Mouse (Mus musculus) layer of hippocampus, postnatal 25 days (tissue): ENCODE measurements around the gene Duox1. TPM values are rescaled to one million over a fixed set of nuclear protein-coding genes. Genes with fewer than 3 reads are reported as not detected.
A peak's percentile ranks its signal among the peaks of the same experiment; 100 is the strongest.
"Not testable (repeated sequence)": the region's sequence is repeated elsewhere in the genome, so short reads cannot be mapped to it uniquely, and the experiment has no call there.

Experiments
- DNase-seq, 2 experiments: peaks; one replicate each; pipeline ENCODE4 v3.0.0; 2022; ENCODE audit warnings: mixed read lengths in 2 of 2, low spot score in 1 of 2; ENCODE audit errors: extremely low spot score in 1 of 2
- total RNA-seq, 2 experiments: library from RNA; stranded (reverse); gene quantifications; 2 replicates each; pipeline ENCODE4 v1.2.3; 2021

The Duox1 gene
- total RNA-seq, 2 experiments from 2014 or later, result not detected

DNA sequence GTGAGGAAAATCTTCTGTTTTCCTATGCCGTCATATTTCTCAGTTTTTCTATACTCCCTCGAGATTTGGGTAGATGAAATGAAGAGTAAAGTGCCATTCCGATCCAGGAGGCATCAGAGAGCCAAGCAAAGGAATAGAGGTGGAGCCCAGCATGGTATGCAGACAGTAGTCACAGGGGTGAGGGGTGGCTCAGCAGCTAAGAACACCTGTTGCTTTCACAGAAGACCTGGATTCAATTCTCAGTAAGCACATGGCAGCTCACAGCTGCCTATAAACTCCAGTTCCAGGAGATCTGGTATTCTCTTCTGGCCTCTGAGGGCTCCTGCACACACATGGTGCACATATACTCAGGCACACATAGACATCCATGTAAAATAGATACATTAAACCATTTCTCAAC, 56.6 kb downstream of the Duox1 start:
- DNase-seq, result no peak

DNA sequence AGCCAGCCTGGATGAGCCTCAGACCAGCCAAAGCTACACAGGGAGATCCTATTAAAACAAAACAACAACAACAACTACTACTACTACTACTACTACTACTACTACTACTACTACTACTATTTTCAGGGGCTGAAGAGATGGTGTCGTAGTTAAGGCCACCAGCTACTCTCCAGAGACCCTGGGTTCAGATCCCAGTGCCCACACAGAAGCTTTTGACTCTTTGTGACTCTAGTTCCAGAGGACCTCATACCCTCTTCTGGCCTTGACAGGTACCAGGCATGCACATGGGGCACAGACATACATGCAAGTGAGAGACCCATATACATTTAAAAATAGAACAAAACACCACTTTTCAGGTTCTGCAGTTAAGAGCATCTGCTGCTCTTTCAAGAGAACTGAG, 57.1 kb downstream of the Duox1 start:
- no peak for DNase-seq

DNA sequence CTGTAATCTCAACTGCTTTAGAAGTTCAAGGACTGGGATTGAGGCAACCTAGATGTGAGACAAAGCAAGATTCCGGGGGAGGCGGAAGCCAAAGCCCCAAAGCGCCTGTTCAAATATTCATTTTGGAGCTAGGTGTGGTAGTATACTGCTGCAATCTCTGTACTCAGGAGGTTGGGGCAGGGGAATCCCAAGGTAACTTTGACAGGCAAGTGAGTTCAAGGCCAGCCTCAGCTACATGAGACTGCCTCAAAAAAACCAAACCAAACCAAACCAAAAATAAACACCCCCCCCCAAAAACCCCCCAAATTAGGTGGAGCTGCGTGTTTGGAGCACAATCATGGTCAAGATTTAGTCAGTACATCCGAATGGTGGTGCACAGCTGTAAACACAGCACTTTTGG, 58.5 kb downstream of the Duox1 start:
- DNase-seq, result no peak

DNA sequence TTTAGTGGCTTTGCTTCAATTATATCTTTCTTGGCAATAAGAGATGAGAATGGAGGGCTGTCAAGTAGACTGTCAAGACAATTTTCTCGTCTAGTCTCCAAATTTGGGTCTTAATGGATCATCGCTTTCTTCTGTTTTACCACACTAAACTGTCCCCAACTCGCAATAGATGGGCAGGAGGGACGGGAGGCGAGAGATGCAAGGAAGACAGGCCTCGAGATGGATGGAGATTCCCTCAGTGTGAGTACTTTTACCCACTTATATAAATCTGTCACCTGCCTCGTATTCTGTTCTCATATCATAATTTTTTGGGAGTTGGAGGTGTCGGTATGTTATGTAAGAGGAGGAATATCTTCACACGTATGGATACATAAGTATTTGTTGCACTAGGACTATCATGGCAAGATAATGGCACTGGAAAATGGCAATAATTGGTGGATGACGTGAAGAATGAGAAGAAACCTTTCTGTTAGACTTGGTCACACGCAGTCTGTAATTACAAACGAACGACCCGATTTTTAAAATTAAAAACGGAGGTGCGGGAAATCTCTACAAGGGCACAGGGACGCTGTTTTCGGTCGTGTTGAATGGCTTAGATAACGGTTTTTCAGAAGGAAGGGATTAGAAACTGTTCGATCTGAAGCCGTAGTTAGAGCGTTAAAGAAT, 59.3 kb downstream of the Duox1 start:
- DNase-seq, result no peak

DNA sequence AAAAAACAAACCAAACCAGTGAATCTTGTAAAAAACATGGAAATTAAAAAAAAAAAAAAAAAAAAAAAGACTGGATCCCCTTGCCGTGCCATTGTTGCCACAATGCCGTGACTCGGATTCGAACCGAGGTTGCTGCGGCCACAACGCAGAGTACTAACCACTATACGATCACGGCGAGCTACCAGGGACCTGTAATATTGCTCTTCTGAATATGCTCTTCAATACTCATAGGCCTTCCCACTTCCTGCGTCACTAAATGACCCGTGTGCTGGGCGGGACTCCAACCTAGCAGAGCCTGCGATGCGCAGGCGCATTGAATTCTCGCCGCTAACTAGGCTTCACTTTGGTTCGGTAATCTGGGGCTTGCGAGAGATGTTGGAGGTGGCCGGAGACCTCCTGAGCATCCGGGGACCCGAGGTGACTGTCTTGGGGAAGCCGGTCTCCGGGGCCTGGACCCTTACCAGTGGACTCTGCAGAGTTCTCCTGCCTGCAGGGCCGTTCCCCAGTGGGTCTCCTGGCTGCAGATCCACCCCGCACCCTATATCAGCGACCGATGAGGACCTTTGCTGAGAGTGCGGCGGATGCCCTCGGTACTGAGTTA, 60.0 kb downstream of the Duox1 start:
- peak; percentile 94 to 95 for DNase-seq

DNA sequence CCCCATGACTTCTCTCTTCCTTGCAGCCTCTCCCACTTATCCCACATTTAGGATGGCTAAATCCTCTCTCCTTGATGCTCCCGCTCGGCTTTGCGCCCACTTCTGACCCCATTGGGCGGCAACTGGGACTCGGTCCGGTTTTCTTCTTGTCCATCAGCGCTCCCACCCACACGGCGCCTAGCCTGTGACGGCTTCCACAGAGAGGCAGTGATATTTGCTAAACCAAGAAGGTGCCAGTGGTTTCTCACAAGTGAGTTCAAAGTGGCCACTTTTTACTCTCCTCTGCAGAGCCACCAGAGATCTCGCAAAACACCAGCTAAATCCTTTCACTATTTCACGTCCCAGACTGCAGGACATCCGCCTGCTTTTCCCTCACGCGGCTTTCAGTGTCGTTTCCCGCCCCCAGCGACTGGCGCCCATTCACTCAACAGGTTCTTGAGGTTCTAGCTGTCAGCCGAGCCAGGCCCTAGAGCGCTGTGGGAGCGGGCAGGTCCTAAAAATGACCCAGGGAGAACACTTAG, 60.6 kb downstream of the Duox1 start:
- DNase-seq, result peak in 1 of 2 experiments; percentile 33

DNA sequence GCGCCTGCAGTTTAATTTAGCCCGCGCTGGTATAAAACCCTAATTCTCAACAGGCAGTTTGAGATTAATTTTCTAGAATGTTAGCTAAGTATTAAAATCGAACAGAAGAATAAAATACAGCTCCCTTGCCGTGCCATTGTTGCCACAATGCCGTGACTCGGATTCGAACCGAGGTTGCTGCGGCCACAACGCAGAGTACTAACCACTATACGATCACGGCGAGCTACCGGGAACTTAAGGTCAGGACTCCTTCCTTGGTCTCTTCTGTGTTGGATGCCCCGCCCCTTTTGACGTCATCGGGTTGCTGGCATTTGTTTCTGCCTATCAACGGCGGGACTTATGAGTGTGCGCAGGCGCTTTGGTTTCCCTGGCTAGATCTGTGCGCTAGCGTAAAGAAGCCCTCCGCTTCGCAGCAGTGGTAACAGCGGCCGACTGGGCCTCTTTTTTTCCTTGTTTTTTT, 61.8 kb downstream of the Duox1 start:
- peak; percentile 97 to 99 for DNase-seq

DNA sequence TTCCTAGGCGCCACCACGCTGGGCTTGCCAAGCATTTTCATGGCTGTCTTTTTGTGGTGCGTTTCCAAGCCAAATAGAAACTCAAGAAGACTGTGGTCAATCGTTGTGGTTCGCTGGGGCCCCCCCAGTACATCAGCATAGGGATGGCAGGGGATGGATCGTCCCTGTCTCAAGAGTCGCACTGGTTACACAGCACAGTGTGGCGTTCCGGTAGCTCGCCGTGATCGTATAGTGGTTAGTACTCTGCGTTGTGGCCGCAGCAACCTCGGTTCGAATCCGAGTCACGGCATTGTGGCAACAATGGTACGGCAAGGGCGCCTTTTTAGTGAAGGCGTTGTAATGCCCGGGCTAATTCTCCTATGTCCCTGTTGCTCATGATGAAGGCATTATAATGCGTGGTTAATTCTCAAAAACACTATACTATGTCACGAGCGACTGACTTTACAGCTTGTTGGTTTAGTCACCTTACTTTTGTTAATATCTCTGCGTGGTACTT, 62.3 kb downstream of the Duox1 start:
- DNase-seq, result peak; percentile 64 to 67

DNA sequence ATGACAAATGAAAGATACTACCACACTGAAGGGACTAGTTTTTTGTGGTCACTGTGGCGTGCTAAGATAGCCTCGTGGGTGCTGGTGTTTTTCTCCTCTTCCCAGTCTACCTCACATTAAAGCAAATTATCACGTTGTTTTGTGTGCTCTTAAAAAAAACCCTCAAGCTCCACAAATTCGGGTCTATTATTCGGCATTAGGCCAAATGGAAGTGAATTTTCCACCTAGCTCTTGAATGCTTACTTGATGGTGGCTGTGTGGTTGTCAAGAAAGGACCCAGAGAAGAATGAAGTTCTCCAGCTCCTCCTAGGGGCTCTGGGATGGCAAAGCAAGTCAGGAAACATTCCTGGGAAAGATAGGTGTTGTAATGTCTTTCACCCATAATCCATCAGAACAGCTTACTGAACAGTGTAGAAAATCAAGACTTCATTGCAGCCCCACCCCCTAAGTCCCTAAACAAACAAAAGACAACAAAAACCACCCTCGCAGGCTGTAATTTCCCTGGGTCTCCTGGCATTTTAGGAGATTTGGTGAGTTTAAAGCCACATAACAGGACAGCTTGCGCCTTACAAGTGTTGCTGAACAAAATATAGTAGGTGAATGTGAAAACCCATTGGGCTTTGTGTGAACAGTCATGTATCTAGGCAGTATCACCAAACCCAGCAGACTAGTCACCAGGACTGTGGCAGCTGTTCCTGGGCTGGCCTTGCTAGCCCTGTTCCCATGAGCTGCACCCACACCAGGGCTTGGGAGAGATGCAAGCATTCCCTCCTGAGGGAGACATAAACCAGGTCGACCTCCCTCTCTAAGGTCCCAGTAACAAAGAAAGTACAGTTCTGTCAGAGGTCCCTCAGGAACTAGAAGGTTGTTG, 63.2 kb downstream of the Duox1 start:
- DNase-seq, result no peak

DNA sequence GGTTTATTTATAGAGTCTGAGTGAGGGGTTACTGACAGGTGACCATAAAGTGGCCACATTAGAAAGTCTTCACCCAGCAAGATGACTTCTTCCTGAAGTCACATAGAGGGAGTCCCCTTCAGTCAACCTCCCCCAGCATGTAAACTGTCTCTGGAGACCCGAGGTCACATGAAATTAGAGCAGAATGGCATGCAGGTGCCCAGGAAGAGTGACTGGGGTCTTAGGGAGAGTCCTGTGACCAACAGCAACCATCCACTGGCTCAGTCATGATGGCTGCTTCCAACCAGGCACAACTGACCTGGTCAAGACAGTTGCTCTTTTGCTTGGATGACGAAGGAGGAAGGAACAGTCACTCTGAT, 63.8 kb downstream of the Duox1 start:
- no peak for DNase-seq

DNA sequence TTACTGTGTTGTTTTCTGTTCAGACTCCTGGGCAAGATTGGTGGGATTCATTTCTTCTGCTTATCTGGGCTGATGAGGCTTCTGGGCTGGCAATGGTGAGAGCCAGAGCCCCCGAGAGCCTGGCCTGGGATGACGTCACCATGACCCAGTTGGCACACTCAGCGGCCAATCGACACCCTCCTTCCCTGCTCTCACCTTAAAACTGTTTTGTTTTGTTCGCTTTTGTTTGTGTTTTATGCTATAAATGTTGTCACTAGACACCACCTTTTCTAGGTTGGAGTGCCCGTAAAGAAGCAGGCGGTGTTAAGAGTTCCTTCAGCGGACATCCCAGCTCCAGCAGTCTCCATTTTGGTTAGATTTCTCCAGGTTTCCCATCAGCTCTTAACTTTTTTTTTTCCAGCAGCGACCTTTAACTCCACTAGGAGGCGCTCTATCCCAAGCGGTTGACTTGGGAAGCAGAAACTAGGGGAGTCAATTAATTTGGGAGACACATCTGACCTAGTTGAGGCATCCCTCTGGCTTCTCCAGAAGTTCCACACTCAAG, 65.4 kb downstream of the Duox1 start:
- peak; percentile 44 to 58 for DNase-seq

DNA sequence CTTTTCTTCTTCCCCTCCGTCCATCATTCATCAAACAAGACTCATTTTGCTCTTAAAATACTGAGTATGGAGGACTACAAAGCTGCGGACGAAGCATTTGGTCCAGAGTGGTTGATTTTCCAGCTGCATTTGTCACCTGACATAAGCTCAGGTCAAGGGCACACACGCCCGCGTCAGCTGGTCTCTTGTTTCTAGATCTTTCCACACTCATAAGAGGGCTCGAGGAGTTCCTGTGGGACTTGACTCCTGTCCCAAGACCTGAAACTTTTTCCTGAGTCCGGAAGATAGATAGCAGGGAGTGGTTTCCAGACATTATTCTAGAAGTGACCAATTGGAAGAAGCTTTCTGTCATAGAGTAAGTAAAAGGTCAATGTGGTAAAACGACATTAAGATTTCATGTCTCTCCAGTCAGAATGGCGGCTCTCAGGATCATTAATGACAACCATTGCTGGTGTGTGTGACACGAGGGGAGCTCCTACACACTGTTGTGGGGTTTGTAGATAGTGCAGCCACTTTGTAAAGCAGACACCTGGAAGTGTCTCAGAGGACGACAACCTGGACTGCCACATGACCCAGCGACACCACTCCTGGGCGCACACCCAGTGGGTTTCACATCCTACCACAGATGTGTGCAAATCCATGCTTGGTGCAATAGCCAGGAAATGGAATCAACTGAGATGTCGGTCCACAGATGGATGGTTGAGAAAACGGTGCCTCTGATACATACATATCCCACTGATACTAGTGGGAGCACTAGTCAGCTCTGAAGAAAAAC, 66.0 kb downstream of the Duox1 start:
- no peak for DNase-seq

DNA sequence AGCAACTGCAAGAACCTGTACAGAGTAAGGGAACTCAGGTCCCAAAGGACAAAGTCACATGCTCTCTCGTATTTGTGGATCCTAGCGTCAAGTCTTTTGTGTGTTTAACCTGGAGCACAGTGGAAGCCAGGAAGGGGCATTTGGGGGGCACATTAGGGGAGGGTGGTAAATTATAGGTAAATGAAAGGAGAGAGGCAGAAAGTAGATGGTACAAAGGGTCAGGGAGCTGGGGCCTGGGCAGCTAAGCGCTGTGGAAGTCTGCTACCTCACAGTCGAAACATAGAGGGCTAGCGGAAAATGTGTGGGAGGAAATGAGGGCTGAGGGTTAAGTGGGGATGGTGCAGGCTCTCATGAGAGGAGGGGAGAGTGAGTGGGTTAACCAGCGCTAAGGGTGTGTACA, 66.6 kb downstream of the Duox1 start:
- DNase-seq, result no peak

DNA sequence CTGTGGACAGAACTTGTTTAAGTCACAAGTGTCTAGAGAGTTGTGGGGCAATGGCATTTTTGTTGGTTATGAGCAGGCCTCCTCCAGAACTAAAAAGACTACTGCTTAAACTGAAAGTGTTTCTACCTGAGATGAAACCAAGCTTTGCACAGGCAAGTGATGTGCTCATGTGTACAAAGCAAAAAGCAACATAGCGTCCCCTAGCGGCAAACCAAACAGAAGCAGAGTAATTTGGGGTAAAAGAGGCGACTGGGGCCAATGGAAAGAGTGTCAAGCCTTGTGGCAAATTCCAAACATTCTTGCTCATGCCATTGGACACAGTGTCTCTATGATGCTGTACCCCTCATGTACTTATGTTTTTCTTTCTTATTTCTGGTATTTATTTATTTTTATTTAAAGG, 69.6 kb downstream of the Duox1 start:
- DNase-seq, result no peak

DNA sequence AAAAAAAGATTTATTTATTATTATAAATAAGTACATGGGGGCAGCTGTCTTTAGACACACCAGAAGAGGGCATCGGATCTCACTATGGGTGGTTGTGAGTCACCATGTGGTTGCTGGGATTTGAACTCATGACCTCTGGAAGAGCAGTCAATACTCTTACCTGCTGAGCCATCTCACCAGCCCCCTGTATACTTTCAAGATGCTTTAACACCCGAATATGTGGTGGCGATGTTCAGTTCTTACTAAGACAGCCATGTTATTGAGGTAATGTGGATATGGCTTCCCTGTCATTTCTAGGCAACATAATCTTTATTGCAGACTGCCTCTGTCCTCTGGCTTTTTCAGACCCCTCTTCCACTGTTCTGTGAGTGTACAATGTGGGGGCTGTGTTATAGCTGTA, 71.7 kb downstream of the Duox1 start:
- not testable (repeated sequence) for DNase-seq

DNA sequence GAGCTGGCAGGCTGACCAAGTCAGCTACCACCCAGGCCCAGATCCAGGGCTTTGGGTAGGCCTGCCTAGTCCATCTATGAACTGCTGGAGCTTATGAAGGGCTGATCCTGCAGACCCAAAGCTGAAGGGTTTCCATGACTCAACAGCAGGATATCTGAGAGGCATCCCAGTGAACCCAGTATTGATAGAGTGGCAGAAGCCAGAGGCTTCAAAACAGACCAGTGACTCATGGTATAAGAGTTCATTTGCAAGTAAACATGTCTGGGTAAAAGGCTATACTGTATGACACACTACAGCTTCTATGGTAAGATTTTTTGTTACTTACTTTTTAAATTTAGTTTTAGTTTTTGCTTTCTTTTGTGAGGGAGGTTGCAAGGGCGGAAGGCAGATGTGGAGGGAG, 80.7 kb downstream of the Duox1 start:
- no peak for DNase-seq
